Mouse (Mus musculus) spleen, adult 10 weeks (tissue): ENCODE results near the gene Dll1. TPM values are rescaled to one million over a fixed set of nuclear protein-coding genes. Genes with fewer than 3 reads are reported as not detected.

Experiments
- polyA plus RNA-seq: library from polyadenylated mRNA; stranded (reverse); fragments of 350-450 nt; fragmentation: Illumina TruSeq; extraction: RNeasy Lipid Tissue Mini Kit (QIAGEN cat#74804); gene quantifications from one replicate; pipeline ENCODE4 v1.2.3, GENCODE M21; 2015; ENCODE audit warnings: low replicate concordance; ENCODE audit not compliant: insufficient read depth

Gene Dll1
- polyA plus RNA-seq: 39.4 TPM

DNA sequence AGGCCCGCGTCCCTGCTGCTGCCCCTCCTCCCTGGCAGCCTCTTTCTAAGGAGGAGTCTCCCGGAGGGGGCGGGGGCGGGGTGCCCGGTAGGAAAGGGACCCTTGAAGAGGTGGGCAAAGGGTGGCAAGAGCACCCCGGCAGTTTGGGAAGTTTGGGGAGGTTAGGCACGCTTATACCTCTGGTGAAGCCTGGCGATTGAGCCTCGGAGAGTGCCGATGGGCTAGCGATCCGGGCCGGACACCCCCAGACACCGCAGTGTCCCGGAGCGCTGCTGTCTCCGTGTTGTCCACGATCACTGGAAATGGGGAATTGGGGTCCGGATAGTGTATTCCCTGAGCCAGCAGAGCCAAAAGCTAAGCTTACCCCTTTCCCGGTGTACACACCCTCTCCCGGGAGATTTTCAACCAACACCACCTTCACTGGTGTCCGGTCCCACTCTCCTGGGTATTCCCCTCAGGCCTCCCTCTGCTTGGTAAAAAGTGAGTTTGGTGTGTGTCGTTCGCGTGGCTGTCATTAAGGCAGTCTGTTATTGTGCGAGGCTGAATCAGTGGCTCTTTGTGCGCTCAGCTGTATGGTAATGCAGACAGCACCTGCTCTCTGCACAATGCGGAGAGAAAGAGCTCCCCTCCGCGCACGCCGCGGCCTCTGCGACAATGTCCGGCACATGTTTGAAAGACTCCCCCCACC is at the start of gene Dll1:
Dll1 (minus strand) TSS at position 379 of the 688 bp plus-strand sequence.

DNA sequence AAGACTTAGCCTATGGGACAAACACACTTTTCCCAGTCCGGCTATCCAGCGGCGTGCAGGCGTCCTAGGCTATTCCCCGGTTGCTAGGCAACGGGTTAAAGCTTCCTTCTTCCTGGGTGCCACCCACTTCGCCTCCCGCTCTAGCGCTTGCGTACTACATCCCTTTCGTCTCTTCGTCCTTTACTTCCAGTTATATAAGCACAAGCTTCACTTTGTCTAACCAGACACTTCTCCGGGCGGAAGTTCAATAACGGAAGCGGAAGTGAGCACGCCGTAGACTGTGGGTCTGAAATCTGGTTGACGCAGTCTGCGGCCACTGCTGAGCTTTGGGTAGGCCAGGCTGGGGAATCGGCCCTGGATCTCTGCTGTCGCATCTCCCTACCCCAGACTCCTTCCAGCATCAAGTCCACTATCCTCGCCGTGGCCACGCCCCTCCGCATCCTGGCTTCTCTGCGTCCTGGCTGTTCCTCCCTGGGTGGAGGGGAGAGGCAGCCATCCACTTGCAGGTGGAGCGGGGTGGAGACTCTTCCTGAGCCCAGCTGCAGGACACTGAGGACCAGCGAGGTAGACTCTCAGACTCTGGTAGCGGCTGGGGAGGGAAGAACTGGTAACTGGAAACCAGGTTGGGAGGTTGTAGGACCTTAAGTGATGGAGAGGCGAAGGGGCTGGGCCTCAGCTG is 19.5 kb upstream of the Dll1 start, which contains the start of gene Fam120b:
Fam120b (plus strand) TSS at position 206 of the 679 bp plus-strand sequence.

Other genes starting within 250 kb of the Dll1 start
- 36.9 TPM for gene Fam120b, start 19.3 kb upstream of the Dll1 start, polyA plus RNA-seq
- 153 TPM for gene Psmb1, start 122.9 kb upstream of the Dll1 start, polyA plus RNA-seq
- gene Tbp, start 123.0 kb upstream of the Dll1 start, polyA plus RNA-seq: 68.8 TPM
- 54.0 TPM for gene Pdcd2, start 150.4 kb upstream of the Dll1 start, polyA plus RNA-seq
- gene Prdm9, start 187.5 kb upstream of the Dll1 start, polyA plus RNA-seq: 34.3 TPM